Mouse (Mus musculus) ES-E14 (cell line): ENCODE data around the gene Abcg4.
A peak's percentile ranks its signal among the peaks of the same experiment; 100 is the strongest.

ENCODE experiments used
- MAFK ChIP-seq: IDR thresholded peaks from 2 replicates; pipeline ENCODE4 v1.6.1; 2014; ENCODE audit warnings: mild to moderate bottlenecking, low read depth, low read length, inconsistent platforms; ENCODE audit not compliant: insufficient read depth
- ZC3H11A ChIP-seq: IDR thresholded peaks from 2 replicates; pipeline ENCODE4 v1.6.1; 2012; ENCODE audit warnings: low read depth, mild to moderate bottlenecking, inconsistent platforms, low read length, borderline replicate concordance

GRCm38 (mm10) chr9:44234479-44235427, 53.7 kb downstream of the Abcg4 start:
- TF ChIP-seq ZC3H11A (no peak), MAFK (0 out of 2 replicates have a peak, but pooled peaks have one; percentile 4)
